Mouse (Mus musculus) 3T3-L1 (cell line): Measurements from ENCODE around the gene Cacna2d3.

Source experiments
- DNase-seq: peaks from one replicate; pipeline ENCODE4 v3.0.0-alpha.2; 2015; ENCODE audit warnings: low read depth, low spot score

The Cacna2d3 gene

GRCm38 (mm10) chr14:29496552-29496951, 225.1 kb downstream of the Cacna2d3 start:
- DNase-seq = no peak

- no peak for DNase-seq
Observed at GRCm38 (mm10) chr14:29491786-29492185, 229.9 kb downstream of the Cacna2d3 start.

- DNase-seq = no peak
Observed at GRCm38 (mm10) chr14:29485416-29485815, 236.2 kb downstream of the Cacna2d3 start.

- DNase-seq = no peak
Observed at GRCm38 (mm10) chr14:29478403-29478983, 243.2 kb downstream of the Cacna2d3 start.

GRCm38 (mm10) chr14:29464277-29464676, 257.4 kb downstream of the Cacna2d3 start:
- DNase-seq = no peak

GRCm38 (mm10) chr14:29449203-29449602, 272.5 kb downstream of the Cacna2d3 start:
- no peak for DNase-seq

- peak; percentile 61 for DNase-seq
Observed at GRCm38 (mm10) chr14:29443091-29444026, 278.3 kb downstream of the Cacna2d3 start.

GRCm38 (mm10) chr14:29442476-29442875, 279.2 kb downstream of the Cacna2d3 start:
- DNase-seq = no peak

- peak; percentile 3 for DNase-seq
Observed at GRCm38 (mm10) chr14:29438666-29439065, 283.0 kb downstream of the Cacna2d3 start.

GRCm38 (mm10) chr14:29438251-29438650, 283.4 kb downstream of the Cacna2d3 start:
- DNase-seq = no peak

- no peak for DNase-seq
Observed at GRCm38 (mm10) chr14:29435203-29435602, 286.5 kb downstream of the Cacna2d3 start.

- no peak for DNase-seq
Observed at GRCm38 (mm10) chr14:29433716-29434115, 287.9 kb downstream of the Cacna2d3 start.

GRCm38 (mm10) chr14:29433076-29433714, 288.5 kb downstream of the Cacna2d3 start:
- DNase-seq = no peak

GRCm38 (mm10) chr14:29429788-29430187, 291.9 kb downstream of the Cacna2d3 start:
- no peak for DNase-seq

GRCm38 (mm10) chr14:29425666-29426065, 296.0 kb downstream of the Cacna2d3 start:
- no peak for DNase-seq

- DNase-seq = no peak
Observed at GRCm38 (mm10) chr14:29425208-29425607, 296.5 kb downstream of the Cacna2d3 start.

- no peak for DNase-seq
Observed at GRCm38 (mm10) chr14:29405878-29406165, 315.8 kb downstream of the Cacna2d3 start.

GRCm38 (mm10) chr14:29405125-29405877, 316.4 kb downstream of the Cacna2d3 start:
- no peak for DNase-seq

GRCm38 (mm10) chr14:29403849-29404808, 317.5 kb downstream of the Cacna2d3 start:
- no peak for DNase-seq

GRCm38 (mm10) chr14:29402471-29402870, 319.2 kb downstream of the Cacna2d3 start:
- no peak for DNase-seq

GRCm38 (mm10) chr14:29393786-29394185, 327.9 kb downstream of the Cacna2d3 start:
- no peak for DNase-seq
